Mouse (Mus musculus) layer of hippocampus, adult 11-12 months (tissue): ENCODE measurements at regions not wholly inside any gene's neighbourhood (a gene's known extent, or its start where the extent isn't known, plus 50 kb on each side); places are given as distances from the start of the nearest gene placed in this dataset.

Source experiments
- DNase-seq: peaks from one replicate; pipeline ENCODE4 v3.0.0; 2022; ENCODE audit warnings: low spot score

- DNase-seq = no peak
Measured at GRCm38 (mm10) chr14:78438064-78438677, 98.4 kb downstream of the Akap11 start.

GRCm38 (mm10) chr14:78436586-78436985 lies 100.0 kb downstream of the Akap11 start:
- no peak for DNase-seq

DNA sequence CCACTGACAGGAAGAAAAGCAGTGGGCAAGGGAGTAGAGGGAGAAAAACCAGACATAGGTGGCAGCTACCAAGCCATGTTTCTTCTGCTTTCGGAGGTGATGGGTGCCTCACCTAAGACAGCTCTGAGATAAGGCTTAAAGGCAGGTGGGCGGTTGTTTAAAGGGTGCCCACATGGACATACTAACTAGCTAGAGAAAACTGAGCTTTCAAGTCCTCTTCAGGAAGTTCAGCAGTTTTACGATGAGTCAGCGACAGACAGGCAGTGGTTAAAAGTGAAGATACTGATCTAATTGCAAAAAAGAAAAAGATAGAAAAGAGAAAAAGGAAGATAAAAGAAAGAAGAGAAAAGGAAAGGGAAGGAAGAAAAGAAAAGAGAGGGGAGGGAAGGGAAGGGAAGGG lies 100.6 kb downstream of the Akap11 start:
- DNase-seq = no peak

- no peak for DNase-seq
Measured at GRCm38 (mm10) chr14:78435561-78435960, 101.0 kb downstream of the Akap11 start.

DNA sequence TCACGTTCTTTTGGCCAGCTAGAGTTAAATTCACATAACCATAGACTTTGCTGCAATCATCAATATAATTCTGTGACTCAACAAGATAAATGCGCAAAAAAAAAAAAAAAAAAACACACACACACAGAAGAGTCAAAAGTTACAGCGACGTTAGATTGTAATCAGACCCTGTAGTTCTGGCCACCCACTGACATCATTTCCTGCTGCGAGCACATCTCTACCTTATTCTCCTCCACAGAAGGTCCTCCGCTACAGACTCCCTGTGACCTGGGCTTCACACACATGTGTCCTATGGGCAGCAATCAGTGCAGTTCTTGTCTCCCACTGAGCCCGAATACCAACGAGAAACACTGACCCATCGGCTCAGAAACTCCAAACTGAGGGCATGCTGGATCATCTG lies 101.9 kb downstream of the Akap11 start:
- no peak for DNase-seq

GRCm38 (mm10) chr14:78434126-78434525 lies 102.5 kb downstream of the Akap11 start:
- DNase-seq = no peak

DNA sequence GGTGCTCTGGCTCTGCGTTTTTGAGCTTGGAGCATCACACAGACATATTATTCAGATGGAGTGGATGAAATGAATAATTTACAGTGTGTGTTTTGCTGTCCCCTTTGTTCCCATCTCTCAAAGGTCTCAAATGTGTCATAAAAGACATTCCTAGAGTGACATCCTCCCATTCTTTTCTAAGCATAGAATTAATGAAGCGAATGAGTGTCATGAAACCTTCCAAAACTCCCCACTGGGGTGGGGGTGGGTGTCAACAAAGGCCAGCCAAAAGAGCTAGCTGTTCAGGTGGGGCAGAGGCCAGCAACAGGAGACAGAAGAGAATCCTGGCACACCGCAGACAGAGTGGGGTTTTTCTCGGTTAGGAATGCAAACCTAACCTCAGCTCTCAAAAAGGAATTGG lies 104.1 kb downstream of the Akap11 start:
- no peak for DNase-seq

- no peak for DNase-seq
Measured at GRCm38 (mm10) chr14:78431931-78432330, 104.7 kb downstream of the Akap11 start.

DNA sequence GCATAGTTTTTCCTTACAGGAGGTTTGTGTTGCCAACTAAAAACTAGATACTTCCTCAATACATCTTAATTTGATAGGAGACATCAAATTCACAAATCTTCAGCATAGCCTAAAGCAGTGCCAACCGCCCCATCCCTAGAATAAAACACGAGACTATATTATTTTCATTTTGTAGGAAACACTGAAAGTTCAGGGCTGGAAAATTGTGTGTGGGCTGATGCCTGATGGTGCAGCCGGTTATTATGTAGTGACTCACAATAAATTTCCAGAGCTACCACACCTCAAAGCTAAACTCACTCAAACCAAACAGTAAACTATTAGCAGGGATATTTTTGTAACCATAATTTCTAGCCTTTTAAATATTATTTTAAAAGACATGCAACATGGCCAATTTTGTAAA lies 105.2 kb downstream of the Akap11 start:
- peak; percentile 28 for DNase-seq

DNA sequence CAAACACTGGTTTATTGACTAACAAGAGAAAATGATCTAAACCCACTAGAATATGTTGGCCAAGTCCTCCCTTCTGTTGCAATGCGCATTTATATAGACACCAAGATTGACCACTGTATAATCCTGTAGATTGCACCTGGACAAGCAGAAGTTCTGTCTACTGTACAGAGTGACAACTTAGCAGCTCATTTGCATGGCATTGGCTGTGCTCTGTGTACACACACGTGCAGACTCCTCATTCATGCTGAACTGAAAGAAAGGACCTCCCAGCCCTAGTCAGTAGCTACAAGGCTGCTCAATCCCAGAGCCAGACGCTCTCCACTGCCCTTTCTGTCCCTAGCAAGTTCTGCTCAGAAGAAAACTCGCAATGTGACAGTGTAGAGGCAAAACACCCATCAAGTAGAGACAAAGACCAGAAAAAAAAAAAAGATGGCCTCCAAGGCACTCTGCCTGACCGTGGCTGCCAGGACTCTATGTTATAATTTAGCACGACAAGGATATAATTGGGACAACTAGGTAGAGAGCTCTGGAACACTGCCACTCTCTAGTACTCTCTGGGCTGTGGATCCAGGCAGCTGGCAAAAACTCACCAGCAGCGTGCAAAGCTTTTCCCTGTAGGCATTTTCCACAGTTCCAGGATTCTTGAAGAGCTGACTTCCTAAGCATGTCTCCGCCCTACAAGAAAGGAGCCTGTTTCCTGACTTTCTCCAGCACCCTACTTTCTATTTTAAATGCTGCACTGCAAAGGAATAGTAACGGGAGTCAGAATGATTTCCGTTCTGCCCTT lies 108.2 kb downstream of the Akap11 start:
- DNase-seq = peak; percentile 21

- no peak for DNase-seq
Measured at GRCm38 (mm10) chr14:78427062-78427461, 109.5 kb downstream of the Akap11 start.

GRCm38 (mm10) chr14:78422601-78423000 lies 114.0 kb downstream of the Akap11 start:
- DNase-seq = no peak

DNA sequence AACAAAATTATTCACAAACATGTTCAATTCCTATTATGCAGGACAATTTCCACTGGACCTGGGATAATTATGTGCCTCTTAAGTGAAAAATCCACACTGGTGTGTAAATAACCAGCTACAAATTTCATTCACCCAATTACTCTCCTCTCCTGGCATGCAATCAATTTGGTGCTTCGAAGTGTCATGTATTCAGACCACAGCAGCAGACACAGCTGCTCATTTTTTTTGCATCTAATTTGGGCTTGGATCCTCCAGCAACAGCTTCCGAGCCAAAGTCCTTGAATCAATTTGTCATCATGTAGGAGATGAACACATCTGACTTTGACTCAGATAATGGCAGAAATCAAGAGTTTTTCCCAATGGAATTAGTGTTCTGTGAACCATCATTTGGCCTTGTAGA lies 113.1 kb upstream of the Tnfsf11 start:
- DNase-seq = no peak

DNA sequence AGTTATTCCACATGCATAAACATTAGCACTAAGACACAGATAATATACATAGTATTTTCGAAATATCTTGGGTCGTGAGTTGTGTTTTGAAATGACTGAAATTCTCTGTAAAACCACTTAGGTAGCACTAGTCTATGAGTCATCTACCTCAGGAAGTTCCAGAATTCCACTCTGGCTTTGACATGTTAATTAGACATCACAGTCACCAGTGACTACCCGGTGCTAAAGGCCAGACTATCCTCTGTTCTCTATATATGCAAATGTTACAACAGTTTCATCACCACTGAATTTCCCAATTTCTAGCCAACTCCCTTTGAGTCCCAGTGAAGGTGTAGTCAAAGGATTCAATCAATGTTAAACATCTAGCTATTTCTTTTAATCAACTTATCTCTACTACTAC lies 112.3 kb upstream of the Tnfsf11 start:
- no peak for DNase-seq

- DNase-seq = no peak
Measured at GRCm38 (mm10) chr14:78405568-78405967, 97.7 kb upstream of the Tnfsf11 start.

GRCm38 (mm10) chr14:78397914-78398313 lies 90.1 kb upstream of the Tnfsf11 start:
- DNase-seq = no peak

DNA sequence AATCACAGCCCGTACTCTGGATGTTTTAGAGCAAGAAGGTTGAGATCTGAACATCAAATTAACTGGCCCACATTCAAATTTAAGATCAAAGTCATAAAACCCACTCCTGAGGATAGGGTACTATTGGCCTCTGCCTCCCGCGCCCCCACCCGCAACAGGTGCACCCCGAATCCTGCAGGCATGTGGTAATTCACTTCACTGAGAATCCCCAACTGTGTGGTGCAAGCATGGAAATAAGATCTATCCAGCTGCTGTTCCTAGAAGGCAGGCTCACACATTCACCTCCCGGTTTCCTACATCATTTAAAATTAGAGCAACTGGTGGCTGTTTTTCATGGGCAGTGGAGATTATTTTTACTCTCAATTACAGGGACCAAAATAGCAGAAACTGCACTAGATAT lies 87.8 kb upstream of the Tnfsf11 start:
- DNase-seq = no peak

DNA sequence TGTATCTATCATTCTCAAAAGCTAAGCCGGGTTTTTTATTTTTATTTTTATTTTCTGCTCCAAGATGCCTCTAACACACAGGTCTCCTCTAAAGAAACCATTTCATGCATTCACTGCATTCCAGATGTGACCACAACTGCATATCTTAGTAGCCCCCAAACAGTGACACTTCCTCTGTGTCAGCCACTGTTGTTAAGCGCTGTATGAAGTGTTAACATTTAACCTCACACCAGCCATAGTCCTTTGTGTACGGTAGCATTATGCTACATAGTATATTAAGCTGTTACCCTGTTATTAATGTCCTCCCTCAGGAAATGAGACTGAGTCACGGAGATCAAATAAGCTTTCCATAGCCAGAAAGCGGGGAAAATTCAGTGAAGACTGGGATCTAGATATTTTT lies 79.2 kb upstream of the Tnfsf11 start:
- no peak for DNase-seq

DNA sequence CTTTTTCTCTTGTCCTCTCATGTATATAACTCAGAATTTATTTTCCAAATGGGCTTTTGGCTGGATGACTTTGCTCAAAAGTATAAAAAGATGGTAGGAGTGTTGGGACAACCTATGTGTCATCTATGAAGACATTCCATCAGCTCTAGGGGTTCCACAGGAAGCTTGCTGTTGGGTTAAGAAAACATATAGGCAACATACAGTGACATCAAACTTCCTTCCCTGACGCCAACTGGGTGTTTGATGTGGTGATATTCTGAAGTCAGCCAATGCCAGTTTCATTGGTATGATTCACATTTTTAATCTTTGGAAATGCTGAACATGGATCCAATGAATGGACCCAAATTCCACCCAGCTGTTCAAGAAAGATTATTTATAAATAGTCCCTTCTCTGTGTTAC lies 76.5 kb upstream of the Tnfsf11 start:
- DNase-seq = no peak

- peak; percentile 96 for DNase-seq
Measured at GRCm38 (mm10) chr14:78383256-78383709, 75.4 kb upstream of the Tnfsf11 start.

GRCm38 (mm10) chr14:78380011-78380410 lies 72.2 kb upstream of the Tnfsf11 start:
- DNase-seq = no peak

DNA sequence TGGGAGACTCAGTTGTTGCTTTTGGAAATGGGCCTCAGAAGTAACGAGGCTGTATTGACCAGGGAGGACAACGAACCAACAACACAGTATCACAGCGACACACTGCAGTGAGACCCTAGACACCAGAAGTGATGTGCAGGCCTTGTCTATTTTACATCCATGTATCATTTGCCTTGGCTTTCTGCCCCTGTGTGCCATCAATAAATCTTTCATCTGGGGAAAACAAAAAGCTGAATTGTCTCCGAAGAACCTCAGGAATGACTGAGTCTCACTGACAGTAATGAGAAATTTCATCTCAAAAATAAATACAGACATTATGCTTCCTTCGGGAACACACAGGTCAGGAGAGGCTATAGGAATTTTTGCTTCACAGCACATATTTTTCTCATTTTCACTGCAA lies 68.7 kb upstream of the Tnfsf11 start:
- DNase-seq = no peak

- DNase-seq = no peak
Measured at GRCm38 (mm10) chr14:78375746-78376495, 68.1 kb upstream of the Tnfsf11 start.
